Mouse (Mus musculus) lung, adult 2 months (tissue): ENCODE measurements around the gene 0610037L13Rik. TPM values are rescaled to one million over a fixed set of nuclear protein-coding genes. Genes with fewer than 3 reads are reported as not detected.
A peak's percentile ranks its signal among the peaks of the same experiment; 100 is the strongest.

Experiments used
- DNase-seq: peaks from one replicate; pipeline ENCODE4 v3.0.0; 2022
- H3K4me1 ChIP-seq: fragments of 200-500 bp; 2 replicates; pipeline ENCODE4 v1.6.1; 2011; ENCODE audit warnings: low read length; ENCODE audit not compliant: control insufficient read depth, insufficient read depth
- H3K4me3 ChIP-seq: fragments of 200-500 bp; replicated peaks from 2 replicates; pipeline ENCODE3; 2011; ENCODE audit warnings: low read depth, mild to moderate bottlenecking, control low read depth, low read length; ENCODE audit errors: extremely low read depth
- CTCF ChIP-seq: fragments of 200-500 bp; IDR thresholded peaks from 2 replicates; pipeline ENCODE4 v1.5.1; 2011; ENCODE audit warnings: mild to moderate bottlenecking, low read length, control low read depth; ENCODE audit not compliant: insufficient read depth
- POLR2A ChIP-seq: fragments of 200-500 bp; IDR thresholded peaks from 2 replicates; pipeline ENCODE4 v1.6.1; 2011; ENCODE audit warnings: low read depth, mild to moderate bottlenecking, control low read depth, low read length, borderline replicate concordance; ENCODE audit errors: extremely low read depth
- WGBS: fragments of 180-500 bp; shearing (Covaris S2); methylation state at CpG from one replicate; pipeline ENCODE4 v1.1.7; 2018; 5-methylcytosine and 5-hydroxymethylcytosine counted together
- polyA plus RNA-seq: library from polyadenylated mRNA; depleted of rRNA; stranded (reverse); fragments of >200 nt; gene quantifications from 2 replicates; pipeline ENCODE4 v1.2.3, GENCODE M21; 2012

0610037L13Rik gene
- polyA plus RNA-seq, 1 experiment: 40.9 TPM

GRCm38 (mm10) chr4:107900206-107900605 lies 10.6 kb downstream of the 0610037L13Rik start:
- Histone ChIP-seq H3K4me3 (no peak overlapping the region), H3K4me1 (no peaks in the 10 kb centered on the region)
- TF ChIP-seq POLR2A: no peak
- no peak for TF ChIP-seq CTCF
- no peak for DNase-seq
- WGBS: 88% methylated on average over 3 of the region's 3 CpGs

- no peak for DNase-seq
- WGBS: 84% methylated on average over 10 of the region's 10 CpGs
- H3K4me3 ChIP-seq: no peak overlapping the region
These were observed 14.6 kb downstream of the 0610037L13Rik start for GRCm38 (mm10) chr4:107904252-107904651.

GRCm38 (mm10) chr4:107906561-107906960 lies 16.9 kb downstream of the 0610037L13Rik start:
- H3K4me1 ChIP-seq: no peaks in the 10 kb centered on the region
- no peak for TF ChIP-seq POLR2A
- no peak for TF ChIP-seq CTCF
- no peak for DNase-seq
- no peak overlapping the region for H3K4me3 ChIP-seq
- WGBS: 89% methylated on average over 9 of the region's 9 CpGs

More at GRCm38 (mm10) chr4:107904252-107904651, 14.6 kb downstream of the 0610037L13Rik start:
- TF ChIP-seq POLR2A (no peak), CTCF (no peak)
- H3K4me1 ChIP-seq: no peaks in the 10 kb centered on the region

DNA sequence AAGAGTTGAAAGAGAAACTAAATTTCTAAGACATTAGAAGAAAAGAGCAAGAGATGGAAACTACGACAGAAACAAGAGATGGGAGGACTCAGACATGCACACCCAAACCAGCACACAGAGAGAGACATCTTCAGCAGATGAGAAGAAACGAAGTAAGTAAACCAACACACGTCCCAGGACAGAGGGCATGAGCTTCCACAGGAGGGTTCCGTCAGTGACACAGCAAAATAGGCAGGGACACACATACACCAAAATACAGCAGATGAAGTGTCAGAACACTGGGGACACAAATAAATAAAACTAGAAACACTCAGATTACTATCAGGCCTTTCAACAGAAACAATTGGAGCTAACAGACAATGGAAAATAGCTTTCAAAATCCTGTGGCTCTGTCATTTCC lies 20.4 kb downstream of the 0610037L13Rik start:
- Histone ChIP-seq H3K4me1 (no peaks in the 10 kb centered on the region), H3K4me3 (no peak overlapping the region)
- TF ChIP-seq POLR2A (no peak), CTCF (no peak)
- DNase-seq: no peak
- WGBS: 63% methylated on average over 4 of the region's 4 CpGs

DNA sequence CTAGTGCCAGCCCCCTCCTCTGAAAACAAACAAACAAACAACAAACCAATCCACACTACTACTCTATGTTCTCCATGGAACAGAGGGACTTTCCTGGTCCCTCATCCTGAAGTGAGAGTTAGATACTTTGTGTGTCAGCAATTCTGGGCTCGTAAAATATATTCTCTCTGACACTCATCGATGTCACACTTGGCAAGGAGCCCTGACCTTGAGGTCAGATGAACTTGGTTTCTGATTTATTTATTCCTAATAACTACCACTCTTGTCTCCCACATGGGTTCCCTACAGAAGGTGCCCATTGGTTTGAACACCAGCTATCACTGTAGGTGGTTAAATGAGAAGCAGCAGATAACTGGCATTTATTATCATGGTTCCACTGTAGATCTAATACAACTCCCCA lies 30.7 kb downstream of the 0610037L13Rik start:
- no peak overlapping the region for H3K4me3 ChIP-seq
- TF ChIP-seq POLR2A: no peak
- no peak for TF ChIP-seq CTCF
- WGBS: 61% methylated on average over 2 of the region's 2 CpGs
- H3K4me1 ChIP-seq: peaks cover 11% of the 10 kb centered on the region
- DNase-seq: no peak

GRCm38 (mm10) chr4:107921152-107921695 lies 31.6 kb downstream of the 0610037L13Rik start:
- no peak for DNase-seq
- WGBS: 47% methylated on average over 8 of the region's 8 CpGs
- TF ChIP-seq POLR2A (no peak), CTCF (no peak)
- H3K4me1 ChIP-seq: peaks cover 11% of the 10 kb centered on the region
- H3K4me3 ChIP-seq: no peak overlapping the region

DNA sequence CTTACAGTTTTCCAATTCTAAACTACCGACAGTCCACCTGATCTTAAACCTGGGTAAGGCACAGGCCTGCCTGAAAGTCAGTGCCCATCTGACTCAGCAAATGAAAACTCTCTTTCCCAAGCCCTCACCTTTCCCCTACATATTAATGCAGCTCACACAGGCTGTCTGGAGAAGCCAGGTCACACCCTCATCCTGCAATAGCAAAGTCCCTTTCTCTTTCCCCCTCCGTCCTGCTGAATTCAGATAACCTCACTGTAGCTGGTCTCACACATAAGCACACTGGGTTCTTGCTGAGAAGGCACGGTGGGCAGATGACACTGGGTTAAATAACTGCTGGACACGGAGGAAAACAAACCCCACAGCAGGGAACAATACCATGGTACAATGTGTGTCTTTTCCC lies 32.3 kb downstream of the 0610037L13Rik start:
- DNase-seq: peak; percentile 10
- Histone ChIP-seq H3K4me1 (peaks cover 11% of the 10 kb centered on the region), H3K4me3 (peak overlapping the region; percentile 41)
- 30% methylated on average over 4 of the region's 4 CpGs for WGBS
- no peak for TF ChIP-seq CTCF

GRCm38 (mm10) chr4:107923145-107923802 lies 33.7 kb downstream of the 0610037L13Rik start, which contains the start of gene Cpt2:
TSS of gene Cpt2 (minus strand) at chr4:107923610.
- DNase-seq: peak; percentile 95
- 1% methylated on average over 38 of the region's 38 CpGs for WGBS
- TF ChIP-seq CTCF: no peak
- peak; percentile 96 for TF ChIP-seq POLR2A
- H3K4me3 ChIP-seq: peak within 1 kb of the TSS; percentile 98
- H3K4me1 ChIP-seq: peaks cover 11% of the 10 kb centered on the region

DNA sequence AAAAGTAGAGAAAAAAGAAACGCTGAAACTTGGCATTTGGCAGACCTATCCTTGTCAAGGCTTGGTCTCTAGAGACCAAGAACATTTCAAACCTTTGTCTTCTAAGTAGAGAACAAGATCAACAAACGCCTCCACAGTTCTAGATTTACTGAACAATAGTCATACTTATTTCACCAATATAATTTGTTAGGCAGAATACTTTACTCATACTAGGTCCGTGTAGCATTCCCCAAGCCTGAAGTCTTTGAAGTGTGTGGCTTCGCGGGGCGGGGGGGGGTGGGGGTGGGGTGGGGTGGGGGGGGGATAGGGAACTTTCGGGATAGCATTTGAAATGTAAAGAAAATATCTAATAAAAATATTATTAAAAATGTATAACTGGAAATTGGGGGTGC lies 34.2 kb downstream of the 0610037L13Rik start:
- peak overlapping the region; percentile 6 for H3K4me3 ChIP-seq

DNA sequence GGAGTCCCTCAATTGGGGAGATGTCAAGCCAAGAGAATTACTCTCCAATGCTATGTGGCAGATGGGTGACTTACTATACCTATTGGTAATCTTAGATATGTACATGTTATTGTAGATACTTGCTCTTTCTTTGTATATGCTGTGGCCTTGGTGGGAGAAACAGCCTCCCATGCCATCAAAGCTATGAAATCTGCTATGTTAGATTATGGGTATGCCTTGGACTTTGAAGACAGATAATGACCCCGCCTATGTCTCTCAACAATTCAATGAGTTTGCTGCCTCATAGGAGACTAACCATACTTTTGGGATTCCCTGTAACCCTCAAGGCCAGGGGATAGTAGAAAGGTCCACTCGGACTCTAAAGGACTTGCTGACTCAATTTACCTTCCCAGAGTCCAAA lies 38.7 kb downstream of the 0610037L13Rik start:
- DNase-seq: no peak
- WGBS: 65% methylated on average over 2 of the region's 2 CpGs
- Histone ChIP-seq H3K4me3 (no peak overlapping the region), H3K4me1 (no peaks in the 10 kb centered on the region)
- TF ChIP-seq POLR2A (no peak), CTCF (no peak)

More for the DNA sequence above, 34.2 kb downstream of the 0610037L13Rik start:
- TF ChIP-seq POLR2A (no peak), CTCF (no peak)
- no peak for DNase-seq
- peaks cover 11% of the 10 kb centered on the region for H3K4me1 ChIP-seq
- WGBS: 35% methylated on average over 7 of the region's 7 CpGs

DNA sequence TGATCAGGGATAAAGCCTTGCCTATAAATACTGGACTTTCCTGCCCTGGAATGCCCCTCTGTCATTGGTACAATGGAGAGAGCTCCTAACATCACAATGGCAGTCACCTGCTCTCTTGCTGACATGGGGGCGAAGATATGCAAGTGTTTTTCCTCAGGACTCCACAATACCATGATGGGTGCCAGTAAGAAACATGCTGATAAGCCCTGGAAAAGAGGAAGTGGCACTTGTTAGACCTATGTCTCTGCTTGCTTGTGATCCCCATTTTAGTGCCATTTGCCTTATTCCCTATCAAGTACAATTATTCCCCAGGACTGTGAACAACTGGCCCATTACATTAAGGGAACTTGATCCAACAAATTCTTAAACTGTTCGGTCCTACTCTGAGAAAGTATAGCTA lies 39.1 kb downstream of the 0610037L13Rik start:
- 78% methylated on average over 2 of the region's 2 CpGs for WGBS
- DNase-seq: no peak
- H3K4me3 ChIP-seq: no peak overlapping the region
- no peaks in the 10 kb centered on the region for H3K4me1 ChIP-seq
- no peak for TF ChIP-seq CTCF
- no peak for TF ChIP-seq POLR2A
